Mouse (Mus musculus): Measurements from ENCODE around the gene Gramd4.

GRCm38 (mm10) chr15:86113342-86113710 lies 55.8 kb downstream of the Gramd4 start:
- no peak for TF ChIP-seq CTCF (IDR thresholded peaks at IDR 0.05; ENCODE audit: control insufficient read depth, insufficient read depth, low read length)
- no peak for TF ChIP-seq POLR2A (IDR thresholded peaks at IDR 0.05; ENCODE audit: borderline replicate concordance, control insufficient read depth, low read depth, low read length)
